Mouse (Mus musculus) midbrain, embryonic 11.5 days (tissue): ENCODE measurements at regions not wholly inside any gene's neighbourhood (a gene's known extent, or its start where the extent isn't known, plus 50 kb on each side); places are given as distances from the start of the nearest gene placed in this dataset.

Experiments used
- ATAC-seq: fragments of 200-750 bp; cut with Nextera tagmentation; 2 replicates; pipeline ENCODE4 v1.8.0; 2017; ENCODE audit warnings: moderate TSS enrichment, moderate library complexity; ENCODE audit not compliant: low FRiP score
- DNase-seq: peaks from one replicate; pipeline ENCODE4 v3.0.0; 2015; ENCODE audit warnings: low spot score; ENCODE audit errors: missing footprints
- H3K27ac ChIP-seq: fragments of 300-500 bp; sonication (generic); 2 replicates; pipeline ENCODE4 v1.5.1; 2014; ENCODE audit warnings: low read depth, low read length
- H3K27me3 ChIP-seq: fragments of 300-500 bp; sonication (generic); 2 replicates; pipeline ENCODE4 v1.6.1; 2014; ENCODE audit warnings: mild to moderate bottlenecking, low read length, moderate library complexity, mixed read lengths; ENCODE audit not compliant: control insufficient read depth, insufficient read depth
- H3K36me3 ChIP-seq: fragments of 300-500 bp; sonication (generic); 2 replicates; pipeline ENCODE4 v1.6.1; 2014; ENCODE audit warnings: mild to moderate bottlenecking, low read length, moderate library complexity, mixed read lengths; ENCODE audit not compliant: control insufficient read depth, insufficient read depth
- H3K4me1 ChIP-seq: fragments of 300-500 bp; sonication (generic); 2 replicates; pipeline ENCODE4 v1.6.1; 2014; ENCODE audit warnings: low read length; ENCODE audit not compliant: control insufficient read depth, insufficient read depth
- H3K4me2 ChIP-seq: fragments of 300-500 bp; sonication (generic); 2 replicates; pipeline ENCODE4 v1.6.1; 2014; ENCODE audit warnings: mild to moderate bottlenecking, moderate library complexity
- H3K4me3 ChIP-seq: fragments of 300-500 bp; sonication (generic); 2 replicates; pipeline ENCODE4 v1.5.1; 2014; ENCODE audit warnings: low read depth, low read length
- H3K9ac ChIP-seq: fragments of 300-500 bp; sonication (generic); 2 replicates; pipeline ENCODE4 v1.6.1; 2014; ENCODE audit warnings: low read length
- H3K9me3 ChIP-seq: fragments of 300-500 bp; sonication (generic); 2 replicates; pipeline ENCODE4 v1.6.1; 2016; ENCODE audit warnings: low read length; ENCODE audit not compliant: control insufficient read depth
- WGBS: fragments of 180-500 bp; shearing (Covaris S2); extraction: QIAGEN DNeasy Blood & Tissue Kit; methylation state at CpG from one replicate; pipeline ENCODE4 v1.1.7; 2014; 5-methylcytosine and 5-hydroxymethylcytosine counted together

DNA sequence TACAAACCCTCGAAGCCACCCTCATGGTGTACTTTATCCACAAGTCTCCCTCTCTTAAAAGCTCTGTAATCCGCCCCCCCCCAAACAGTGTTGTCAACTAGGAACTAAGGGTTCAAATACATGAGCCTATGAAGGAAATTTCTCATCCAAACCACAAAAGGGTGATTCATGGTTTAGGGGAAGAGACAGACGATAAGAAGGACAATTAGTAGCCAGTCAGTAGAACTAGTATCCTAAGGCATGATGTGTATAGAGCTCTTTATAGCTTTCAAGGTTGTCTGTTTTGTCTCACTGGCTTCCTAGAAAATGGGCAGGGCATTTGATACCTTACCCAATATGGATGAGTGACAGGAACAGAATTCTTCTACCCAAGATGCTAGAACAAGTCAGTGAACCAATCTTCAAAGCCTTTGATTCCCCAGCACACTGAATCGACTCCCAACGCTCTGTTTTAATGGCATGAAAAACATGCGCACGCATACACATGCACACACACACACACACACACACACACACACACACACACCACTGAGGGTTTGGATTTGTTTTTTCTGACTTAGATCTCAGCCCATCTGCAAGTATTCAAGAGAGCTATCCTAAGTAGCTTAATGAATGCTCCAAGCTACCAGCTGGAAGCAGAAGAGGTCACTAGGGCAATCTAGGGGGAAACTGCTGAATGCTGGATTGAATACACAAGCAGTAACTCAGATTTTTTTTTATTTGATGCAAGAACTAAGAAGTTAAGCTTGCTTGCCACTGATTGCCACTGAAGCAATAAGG lies 236.6 kb upstream of the Sox9 start:
- H3K27ac ChIP-seq: no peak overlapping the region
- ATAC-seq (peak; percentile 81), DNase-seq (no peak)
- no peaks in the 10 kb centered on the region for H3K36me3 ChIP-seq
- no peaks in the 10 kb centered on the region for H3K27me3 ChIP-seq
- WGBS: 58% methylated on average over 7 of the region's 7 CpGs
- H3K9me3 ChIP-seq: no peaks in the 10 kb centered on the region
- no peak overlapping the region for H3K9ac ChIP-seq
- no peak overlapping the region for H3K4me3 ChIP-seq
- H3K4me2 ChIP-seq: no peak overlapping the region
- peaks cover 18% of the 10 kb centered on the region for H3K4me1 ChIP-seq

DNA sequence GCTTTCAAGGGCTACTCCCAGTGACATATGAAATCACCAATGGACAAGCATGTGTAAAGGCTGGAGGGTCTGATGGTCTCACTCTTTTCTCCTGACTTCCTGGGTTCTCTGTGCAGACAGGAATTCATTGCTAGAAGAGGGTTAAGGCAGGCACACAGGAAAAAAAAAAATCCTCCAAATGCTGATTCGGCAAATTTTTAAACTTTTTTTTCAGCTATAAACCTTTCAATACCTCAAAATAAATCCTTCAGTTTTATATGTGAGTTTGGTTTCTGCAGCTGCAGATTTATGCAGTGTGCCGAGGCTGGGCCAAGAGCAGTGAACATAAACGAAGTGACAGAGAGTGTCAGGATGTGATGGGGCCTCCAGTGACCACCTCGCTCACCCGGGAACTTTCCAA lies 235.9 kb upstream of the Sox9 start:
- 75% methylated on average over 5 of the region's 5 CpGs for WGBS
- peaks cover 18% of the 10 kb centered on the region for H3K4me1 ChIP-seq

DNA sequence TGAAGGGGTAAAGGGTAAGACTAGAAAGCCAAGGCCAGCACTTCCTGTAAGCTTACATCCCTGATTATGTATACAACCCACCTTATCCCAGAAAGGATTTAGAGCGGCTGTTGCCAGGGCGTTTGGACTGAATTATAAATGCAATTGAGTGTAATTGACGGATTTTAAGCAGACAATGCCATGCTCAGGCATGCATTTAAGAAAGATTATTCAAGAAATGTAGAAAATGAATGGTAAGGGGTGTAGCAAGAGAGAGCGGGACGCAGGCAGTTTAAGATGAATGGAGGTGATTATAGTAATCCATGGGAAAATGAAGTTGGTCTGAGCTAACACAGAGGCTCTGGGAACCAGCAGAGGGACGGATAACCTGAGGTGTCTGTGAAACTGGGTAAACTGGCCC lies 229.2 kb upstream of the Sox9 start:
- no peaks in the 10 kb centered on the region for H3K27me3 ChIP-seq
- peaks cover 12% of the 10 kb centered on the region for H3K4me1 ChIP-seq
- H3K9me3 ChIP-seq: no peaks in the 10 kb centered on the region
- no peak overlapping the region for H3K9ac ChIP-seq
- no peaks in the 10 kb centered on the region for H3K36me3 ChIP-seq
- no peak overlapping the region for H3K4me2 ChIP-seq
- H3K4me3 ChIP-seq: no peak overlapping the region
- no peak overlapping the region for H3K27ac ChIP-seq
- WGBS: 31% methylated on average over 6 of the region's 6 CpGs
- DNase-seq (peak; percentile 78), ATAC-seq (peak; percentile 24; the same call in 1 of the 2 replicates)

More for the DNA sequence above, 235.9 kb upstream of the Sox9 start:
- Histone ChIP-seq H3K36me3 (no peaks in the 10 kb centered on the region), H3K4me3 (no peak overlapping the region), H3K27me3 (no peaks in the 10 kb centered on the region), H3K4me2 (no peak overlapping the region), H3K27ac (no peak overlapping the region), H3K9ac (no peak overlapping the region), H3K9me3 (no peaks in the 10 kb centered on the region)
- DNase-seq (no peak), ATAC-seq (no peak)

DNA sequence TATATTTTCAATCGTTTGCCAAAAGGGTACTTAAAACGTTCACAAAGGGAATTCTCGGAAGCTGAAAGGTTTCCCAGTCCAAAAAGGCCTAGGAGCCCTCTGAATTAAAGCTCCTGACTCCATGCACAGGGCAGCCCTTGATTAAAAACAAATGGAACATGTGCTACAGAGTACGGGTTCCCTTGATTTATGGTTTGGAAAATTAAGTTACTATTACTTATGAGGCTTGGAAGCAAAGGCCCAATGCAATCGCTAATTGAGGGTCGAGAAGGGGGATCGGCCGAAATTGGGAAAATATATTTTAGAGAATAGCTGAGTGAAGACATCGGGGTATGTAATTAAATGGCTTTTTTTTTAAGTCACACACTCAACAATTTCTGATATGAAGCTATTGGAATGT lies 219.0 kb upstream of the Sox9 start:
- no peak overlapping the region for H3K4me2 ChIP-seq
- H3K27me3 ChIP-seq: no peaks in the 10 kb centered on the region
- H3K27ac ChIP-seq: no peak overlapping the region
- no peak overlapping the region for H3K9ac ChIP-seq
- no peak overlapping the region for H3K4me3 ChIP-seq
- ATAC-seq (no peak), DNase-seq (no peak)
- no peaks in the 10 kb centered on the region for H3K36me3 ChIP-seq
- 88% methylated on average over 9 of the region's 9 CpGs for WGBS
- no peaks in the 10 kb centered on the region for H3K9me3 ChIP-seq
- H3K4me1 ChIP-seq: no peaks in the 10 kb centered on the region

DNA sequence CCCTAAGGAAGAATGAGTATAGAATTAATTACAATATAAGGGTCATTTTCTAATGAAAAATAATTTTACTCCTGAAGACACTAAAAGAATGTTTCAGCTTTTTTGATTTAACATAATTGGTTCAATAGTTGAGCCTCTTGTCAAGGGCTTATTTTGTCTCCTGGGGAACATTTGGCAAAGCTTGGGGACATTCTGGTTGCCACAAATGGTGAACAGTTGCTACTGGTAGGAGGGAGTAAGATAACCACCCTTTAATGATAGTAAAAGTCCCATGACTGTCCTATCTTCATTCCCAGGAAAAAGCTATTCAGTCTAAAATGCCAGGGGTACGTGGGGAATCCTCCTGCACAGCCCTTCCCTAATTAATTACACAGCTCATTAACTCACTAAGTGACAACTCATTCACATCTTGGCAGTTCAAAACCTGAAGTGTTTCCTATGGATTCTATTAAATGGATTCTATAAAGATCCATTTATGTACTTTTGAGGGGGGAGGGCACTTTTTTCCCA lies 217.3 kb upstream of the Sox9 start:
- Histone ChIP-seq H3K4me2 (no peak overlapping the region), H3K9ac (no peak overlapping the region), H3K27me3 (no peaks in the 10 kb centered on the region), H3K4me1 (no peaks in the 10 kb centered on the region), H3K4me3 (no peak overlapping the region), H3K9me3 (no peaks in the 10 kb centered on the region), H3K27ac (no peak overlapping the region), H3K36me3 (no peaks in the 10 kb centered on the region)
- no peak for DNase-seq
- WGBS: 26% methylated on average over 1 of the region's 1 CpGs
- ATAC-seq: no peak

DNA sequence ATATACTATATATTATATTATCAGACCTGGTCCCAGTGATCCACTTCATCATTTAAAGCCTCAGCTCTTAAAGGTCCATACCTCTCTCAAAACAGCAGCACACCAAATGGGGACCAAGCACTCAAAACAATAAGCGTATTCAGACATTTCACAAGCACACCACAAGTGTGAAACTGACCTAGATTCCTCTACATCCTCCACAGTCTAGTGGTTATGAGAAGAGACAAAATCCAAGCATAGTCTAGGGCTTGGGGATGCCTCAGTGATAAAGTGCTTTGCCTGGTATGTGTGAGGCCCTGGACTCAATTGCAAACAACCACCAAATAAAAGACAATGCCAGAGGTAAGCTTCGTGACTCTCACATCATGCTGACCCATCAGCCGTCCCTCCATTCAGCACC lies 216.0 kb upstream of the Sox9 start:
- Histone ChIP-seq H3K27me3 (no peaks in the 10 kb centered on the region), H3K27ac (no peak overlapping the region), H3K4me3 (no peak overlapping the region), H3K4me1 (no peaks in the 10 kb centered on the region), H3K4me2 (no peak overlapping the region), H3K36me3 (no peaks in the 10 kb centered on the region), H3K9ac (no peak overlapping the region), H3K9me3 (no peaks in the 10 kb centered on the region)
- DNase-seq (no peak), ATAC-seq (no peak)
- 85% methylated on average over 3 of the region's 3 CpGs for WGBS

DNA sequence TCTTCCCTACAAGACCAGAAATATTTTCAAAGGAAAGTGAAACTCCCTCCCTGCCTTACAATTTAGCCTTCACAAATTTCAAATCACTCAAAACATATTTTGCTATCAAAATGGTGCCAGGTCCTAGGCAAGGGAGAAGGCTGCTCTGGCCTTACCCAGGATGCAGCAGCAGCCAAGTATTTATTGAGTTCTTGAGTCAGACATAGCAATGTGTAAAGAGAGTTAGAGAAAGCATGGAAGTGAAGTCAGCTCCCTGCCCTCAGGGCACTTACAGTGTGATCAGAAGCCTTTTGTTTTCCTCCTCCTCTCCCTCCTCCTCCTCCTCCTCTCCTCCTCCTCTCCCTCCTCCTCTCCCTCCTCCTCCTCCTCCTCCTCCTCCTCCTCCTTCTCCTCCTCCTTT lies 194.6 kb upstream of the Sox9 start:
- no peak overlapping the region for H3K4me3 ChIP-seq
- no peaks in the 10 kb centered on the region for H3K36me3 ChIP-seq
- no peak overlapping the region for H3K9ac ChIP-seq
- no peak overlapping the region for H3K4me2 ChIP-seq
- no peaks in the 10 kb centered on the region for H3K27me3 ChIP-seq
- H3K9me3 ChIP-seq: peaks cover 4% of the 10 kb centered on the region
- no peak overlapping the region for H3K27ac ChIP-seq
- DNase-seq: no peak
- no peak for ATAC-seq
- peaks cover 1% of the 10 kb centered on the region for H3K4me1 ChIP-seq

DNA sequence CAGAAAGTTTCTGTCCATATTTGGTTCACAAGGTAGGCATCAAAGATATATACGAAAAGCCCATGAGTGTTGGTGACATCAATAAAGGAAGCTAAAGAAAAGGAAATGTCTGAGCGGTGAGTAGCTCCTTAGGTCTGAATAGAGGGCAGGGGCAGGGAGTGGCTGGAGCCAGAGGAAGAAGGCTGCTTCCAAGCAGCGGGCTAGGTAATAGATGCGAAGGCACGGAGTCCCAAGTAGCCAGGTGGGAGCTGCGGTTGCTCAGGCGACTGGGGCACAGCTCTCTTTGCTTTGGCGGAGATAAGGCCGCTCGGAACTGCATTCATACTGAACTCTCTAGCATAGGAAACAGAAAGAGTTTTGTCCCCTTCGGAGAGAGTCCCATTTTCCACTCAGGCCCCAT lies 193.9 kb upstream of the Sox9 start:
- Histone ChIP-seq H3K27me3 (no peaks in the 10 kb centered on the region), H3K27ac (no peak overlapping the region), H3K9me3 (peaks cover 4% of the 10 kb centered on the region), H3K36me3 (no peaks in the 10 kb centered on the region), H3K4me1 (peaks cover 5% of the 10 kb centered on the region), H3K9ac (no peak overlapping the region), H3K4me2 (no peak overlapping the region), H3K4me3 (no peak overlapping the region)
- ATAC-seq (no peak), DNase-seq (no peak)
- WGBS: 75% methylated on average over 11 of the region's 11 CpGs

DNA sequence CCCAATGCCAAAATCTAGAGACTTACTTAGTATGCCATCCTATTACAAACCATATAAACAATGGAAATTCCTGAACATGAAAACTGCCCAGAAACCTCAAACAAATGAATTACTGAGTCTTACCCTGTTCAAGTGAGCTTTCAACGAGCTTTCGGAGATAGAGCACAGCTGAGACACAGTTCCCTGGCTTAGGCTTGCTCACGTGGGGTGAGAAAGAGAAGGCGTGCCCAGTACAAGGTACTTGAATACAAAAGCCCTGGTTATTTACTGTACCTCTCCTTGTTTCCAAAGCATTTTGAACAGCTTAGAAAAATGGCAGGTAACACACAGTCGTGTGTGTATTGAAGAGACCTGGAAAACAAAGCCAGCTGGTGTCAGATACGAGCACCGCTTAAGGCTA lies 191.8 kb upstream of the Sox9 start:
- H3K4me1 ChIP-seq: peaks cover 5% of the 10 kb centered on the region
- H3K27ac ChIP-seq: no peak overlapping the region
- no peak overlapping the region for H3K4me2 ChIP-seq
- no peaks in the 10 kb centered on the region for H3K27me3 ChIP-seq
- ATAC-seq (no peak), DNase-seq (no peak)
- no peak overlapping the region for H3K4me3 ChIP-seq
- H3K9ac ChIP-seq: no peak overlapping the region
- H3K9me3 ChIP-seq: peaks cover 4% of the 10 kb centered on the region
- WGBS: 92% methylated on average over 7 of the region's 7 CpGs
- no peaks in the 10 kb centered on the region for H3K36me3 ChIP-seq
